Mouse (Mus musculus): ENCODE measurements around the gene Ide. TPM values are rescaled to one million over a fixed set of nuclear protein-coding genes. Genes with fewer than 3 reads are reported as not detected.

Ide gene
- total and polyA plus RNA-seq, 3 experiments, result 32.6 to 87.5 (median 76.8) TPM

DNA sequence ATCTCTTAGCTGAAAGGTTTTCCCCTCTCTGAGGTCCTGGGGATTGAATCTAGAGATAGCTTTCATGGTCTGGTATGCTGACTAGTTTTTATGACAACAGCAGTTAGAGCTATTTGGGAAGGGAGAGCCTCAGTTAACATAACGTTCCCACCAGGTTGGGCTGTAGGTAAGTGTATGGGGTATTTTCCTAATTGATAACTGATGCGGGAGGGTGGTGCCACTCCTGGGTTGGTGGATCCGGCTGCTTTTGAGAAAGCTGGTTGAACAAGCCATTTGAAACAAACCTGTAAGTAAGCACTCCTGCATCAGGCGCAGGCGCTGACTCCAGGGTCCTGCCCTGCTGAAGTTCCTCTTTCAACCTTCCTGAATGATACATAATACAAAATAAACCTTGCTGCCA is 100.3 kb downstream of the Ide start:
- Histone ChIP-seq H3K27me3 (ENCODE audit: control insufficient read depth in 1 of 2, insufficient read depth in 2 of 2, low read length in 2 of 2) (no peaks in the 10 kb centered on the region), H3K27ac (ENCODE audit: control insufficient read depth, low read depth, low read length) (peak overlapping the region; percentile 81), H3K9ac (ENCODE audit: control insufficient read depth, low read depth, low read length, poor library complexity, severe bottlenecking) (peak overlapping the region; percentile 38), H3K4me1 (ENCODE audit: control insufficient read depth in 1 of 2, insufficient read depth in 2 of 2, low read length in 2 of 2) (peaks cover 23 to 30% of the 10 kb centered on the region in 2 experiments), H3K79me2 (ENCODE audit: control insufficient read depth, insufficient read depth, low read length, poor library complexity) (no peaks in the 10 kb centered on the region), H3K9me3 (replicated peaks; ENCODE audit: insufficient read depth, low read length) (no peaks in the 10 kb centered on the region), H3K36me3 (ENCODE audit: control insufficient read depth in 1 of 2, insufficient read depth in 2 of 2, low read length in 2 of 2) (peaks cover 0 to 27% of the 10 kb centered on the region in 2 experiments; a peak in 2 of 4 replicates), H3K4me3 (ENCODE audit: control insufficient read depth in 1 of 2, insufficient read depth in 1 of 2, low read depth in 2 of 2, low read length in 2 of 2) (peak overlapping the region; percentile 3 to 56; a peak in 3 of 4 replicates)
- peak; percentile 80 for DNase-seq (ENCODE audit: low read depth, low spot score)
- TF ChIP-seq CTCF (IDR thresholded peaks at IDR 0.05 in 2 of 3, conservative IDR thresholded peaks at IDR 0.05 in 1 of 3; ENCODE audit: control insufficient read depth in 1 of 3, insufficient read depth in 1 of 3, low read depth in 2 of 3, low read length in 3 of 3, poor library complexity in 1 of 3, severe bottlenecking in 1 of 3) (no peak), NRF1 (IDR thresholded peaks at IDR 0.05; ENCODE audit: insufficient read depth, low read depth, low read length, poor library complexity, severe bottlenecking) (peak; percentile 65)

DNA sequence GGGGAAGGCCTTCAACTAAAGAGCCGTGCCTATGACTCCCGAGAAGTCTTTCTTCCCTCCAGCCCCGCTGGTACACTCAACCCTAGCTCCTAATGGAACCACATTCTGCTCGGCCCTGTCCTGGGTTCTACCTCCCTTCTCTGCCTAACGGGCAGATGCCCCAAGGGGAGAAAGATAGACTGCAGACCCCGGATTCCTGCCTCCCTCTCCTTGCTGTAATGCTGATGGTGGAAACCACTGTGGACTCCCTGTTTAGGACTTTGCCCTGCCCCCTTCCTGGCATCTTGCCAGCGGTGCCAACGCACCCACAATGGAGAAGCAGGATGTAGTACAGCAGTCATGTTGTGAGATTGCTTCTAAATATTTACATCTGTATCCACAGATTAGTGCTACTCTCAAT is 101.8 kb downstream of the Ide start:
- Histone ChIP-seq H3K36me3 (ENCODE audit: control insufficient read depth in 1 of 2, insufficient read depth in 2 of 2, low read length in 2 of 2) (peaks cover 0 to 27% of the 10 kb centered on the region in 2 experiments; a peak in 2 of 4 replicates), H3K27me3 (ENCODE audit: control insufficient read depth in 1 of 2, insufficient read depth in 2 of 2, low read length in 2 of 2) (no peaks in the 10 kb centered on the region), H3K27ac (ENCODE audit: control insufficient read depth, low read depth, low read length) (no peak overlapping the region), H3K9me3 (replicated peaks; ENCODE audit: insufficient read depth, low read length) (no peaks in the 10 kb centered on the region), H3K9ac (ENCODE audit: control insufficient read depth, low read depth, low read length, poor library complexity, severe bottlenecking) (no peak overlapping the region), H3K79me2 (ENCODE audit: control insufficient read depth, insufficient read depth, low read length, poor library complexity) (no peaks in the 10 kb centered on the region), H3K4me3 (ENCODE audit: control insufficient read depth in 1 of 2, insufficient read depth in 1 of 2, low read depth in 2 of 2, low read length in 2 of 2) (no peak overlapping the region), H3K4me1 (ENCODE audit: control insufficient read depth in 1 of 2, insufficient read depth in 2 of 2, low read length in 2 of 2) (peaks cover 26 to 30% of the 10 kb centered on the region in 2 experiments)
- DNase-seq (ENCODE audit: low read depth, low spot score), result no peak
- peak in 1 of 2 experiments; percentile 40; a peak in 2 of 4 replicates for TF ChIP-seq EP300 (IDR thresholded peaks at IDR 0.05; ENCODE audit: low read depth in 1 of 2, low read length in 2 of 2)
- TF ChIP-seq USF2 (IDR thresholded peaks at IDR 0.05; ENCODE audit: borderline replicate concordance in 1 of 2, insufficient read depth in 1 of 2, low read depth in 1 of 2, low read length in 2 of 2), result no peak
- no peak for TF ChIP-seq TAL1 (IDR thresholded peaks at IDR 0.05; ENCODE audit: low read length)
- TF ChIP-seq HCFC1 (IDR thresholded peaks at IDR 0.05; ENCODE audit: low read depth, low read length), result no peak
- TF ChIP-seq GATA1 (IDR thresholded peaks at IDR 0.05; ENCODE audit: low read depth, low read length), result no peak

DNA sequence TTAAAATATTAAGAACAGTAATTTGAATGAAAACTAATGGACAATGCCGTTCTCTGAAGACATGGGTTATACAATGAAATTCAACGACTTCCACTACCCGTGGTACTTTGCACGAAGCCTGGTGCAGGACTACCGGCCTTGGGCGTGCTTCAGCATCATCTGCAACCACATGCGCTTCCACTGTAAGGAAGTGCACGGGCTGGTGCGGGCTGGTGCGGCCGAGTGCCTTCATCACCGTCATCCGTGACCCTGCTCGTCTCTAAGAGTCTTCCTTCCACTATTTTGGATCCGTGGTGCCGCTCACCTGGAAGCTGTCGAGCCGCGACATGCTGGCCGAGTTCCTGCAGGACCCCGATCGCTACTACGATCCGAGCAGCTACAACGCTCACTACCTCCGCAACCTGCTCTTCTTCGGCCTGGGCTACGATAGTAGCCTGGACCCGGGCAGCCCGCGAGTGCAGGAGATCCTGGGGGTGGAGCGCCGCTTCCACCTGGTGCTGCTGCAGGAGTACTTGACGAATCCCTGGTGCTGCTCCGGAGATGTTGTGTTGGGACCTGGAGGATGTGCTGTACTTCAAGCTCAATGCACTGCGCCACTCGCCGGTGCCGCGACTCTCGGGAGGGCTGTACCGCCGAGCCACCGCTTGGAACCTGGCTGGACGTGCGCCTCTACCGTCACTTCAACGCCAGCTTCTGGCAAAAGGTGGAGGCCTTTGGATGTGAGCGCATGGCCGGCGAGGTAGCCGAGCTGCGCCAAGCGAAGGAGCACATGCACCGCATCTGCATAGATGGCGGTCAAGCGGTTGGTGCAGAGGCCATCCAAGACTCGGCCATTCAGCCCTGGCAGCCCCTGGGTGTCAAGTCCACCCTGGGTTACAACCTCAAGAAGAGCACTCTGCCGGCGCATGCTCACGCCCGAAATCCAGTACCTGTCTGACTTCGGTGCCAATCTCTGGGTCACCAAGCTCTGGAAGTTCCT is 103.8 kb downstream of the Ide start:
- H3K9me3 ChIP-seq (replicated peaks; ENCODE audit: insufficient read depth, low read length), result no peaks in the 10 kb centered on the region
- no peak overlapping the region for H3K4me3 ChIP-seq (ENCODE audit: control insufficient read depth in 1 of 2, insufficient read depth in 1 of 2, low read depth in 2 of 2, low read length in 2 of 2)
- no peak for TF ChIP-seq CHD1 (IDR thresholded peaks at IDR 0.05; ENCODE audit: low read depth, low read length)
- TF ChIP-seq MAX (IDR thresholded peaks at IDR 0.05; ENCODE audit: low read length), result no peak
- no peak for TF ChIP-seq MXI1 (IDR thresholded peaks at IDR 0.05; ENCODE audit: low read depth, low read length)
- H3K79me2 ChIP-seq (ENCODE audit: control insufficient read depth, insufficient read depth, low read length, poor library complexity), result no peaks in the 10 kb centered on the region
- peaks cover 26% of the 10 kb centered on the region in 2 experiments for H3K4me1 ChIP-seq (ENCODE audit: control insufficient read depth in 1 of 2, insufficient read depth in 2 of 2, low read length in 2 of 2)
- no peak overlapping the region for H3K9ac ChIP-seq (ENCODE audit: control insufficient read depth, low read depth, low read length, poor library complexity, severe bottlenecking)
- no peak for DNase-seq (ENCODE audit: low read depth, low spot score)
- no peaks in the 10 kb centered on the region for H3K27me3 ChIP-seq (ENCODE audit: control insufficient read depth in 1 of 2, insufficient read depth in 2 of 2, low read length in 2 of 2)
- H3K36me3 ChIP-seq (ENCODE audit: control insufficient read depth in 1 of 2, insufficient read depth in 2 of 2, low read length in 2 of 2), result peaks cover 0 to 25% of the 10 kb centered on the region in 2 experiments; a peak in 2 of 4 replicates
- H3K27ac ChIP-seq (ENCODE audit: control insufficient read depth, low read depth, low read length), result no peak overlapping the region
